Mouse (Mus musculus) brain, embryonic 14.5 days (tissue): ENCODE results near the gene Cbx4. TPM values are rescaled to one million over a fixed set of nuclear protein-coding genes. Genes with fewer than 3 reads are reported as not detected.

Experiments used
- DNase-seq: peaks from one replicate; pipeline ENCODE4 v3.0.0-alpha.2; 2011; ENCODE audit warnings: low read depth
- CTCF ChIP-seq: fragments of 200-500 bp; IDR thresholded peaks from 2 replicates; pipeline ENCODE4 v1.5.1; 2012; ENCODE audit warnings: inconsistent platforms, mild to moderate bottlenecking, moderate library complexity, borderline replicate concordance; ENCODE audit not compliant: insufficient read depth, insufficient read length; ENCODE audit errors: extremely low read depth
- POLR2A ChIP-seq: fragments of 200-500 bp; IDR thresholded peaks from 2 replicates; pipeline ENCODE4 v1.6.1; 2012; ENCODE audit warnings: mild to moderate bottlenecking, inconsistent platforms, borderline replicate concordance; ENCODE audit not compliant: poor library complexity, insufficient read depth, insufficient read length, severe bottlenecking; ENCODE audit errors: extremely low read depth
- polyA plus RNA-seq: library from polyadenylated mRNA; depleted of rRNA; stranded (reverse); fragments of >200 nt; gene quantifications from 2 replicates; pipeline ENCODE4 v1.2.3, GENCODE M21; 2012

Cbx4 gene
- polyA plus RNA-seq, 1 experiment: 34.7 TPM

- TF ChIP-seq POLR2A: no peak
- peak; percentile 63; the same call in 1 of the 2 replicates for TF ChIP-seq CTCF
- peak; percentile 91 for DNase-seq
Observed at GRCm38 (mm10) chr11:119051927-119052660, 33.9 kb downstream of the Cbx4 start.

- DNase-seq: no peak
- TF ChIP-seq POLR2A: no peak
- no peak for TF ChIP-seq CTCF
Observed at GRCm38 (mm10) chr11:119051426-119051825, 34.6 kb downstream of the Cbx4 start.

GRCm38 (mm10) chr11:119050361-119050760, 35.7 kb downstream of the Cbx4 start:
- no peak for DNase-seq
- TF ChIP-seq CTCF (no peak), POLR2A (no peak)

GRCm38 (mm10) chr11:119048133-119048510, 37.9 kb downstream of the Cbx4 start:
- DNase-seq: peak; percentile 70
- TF ChIP-seq CTCF (no peak), POLR2A (no peak)

- TF ChIP-seq CTCF: peak; percentile 25; the same call in 1 of the 2 replicates
- no peak for TF ChIP-seq POLR2A
- peak; percentile 69 for DNase-seq
Observed at GRCm38 (mm10) chr11:119047261-119048132, 38.5 kb downstream of the Cbx4 start.

- TF ChIP-seq POLR2A: no peak
- no peak for TF ChIP-seq CTCF
- DNase-seq: peak; percentile 89
Observed at GRCm38 (mm10) chr11:119046601-119047245, 39.3 kb downstream of the Cbx4 start.

GRCm38 (mm10) chr11:119044551-119045337, 41.3 kb downstream of the Cbx4 start:
- peak; percentile 58 for DNase-seq
- TF ChIP-seq CTCF: peak; percentile 45; the same call in 1 of the 2 replicates
- TF ChIP-seq POLR2A: no peak

GRCm38 (mm10) chr11:119043761-119044550, 42.1 kb downstream of the Cbx4 start:
- DNase-seq: peak; percentile 59
- peak; percentile 53 for TF ChIP-seq CTCF
- TF ChIP-seq POLR2A: no peak

GRCm38 (mm10) chr11:119043273-119043540, 42.8 kb downstream of the Cbx4 start:
- DNase-seq: no peak
- TF ChIP-seq POLR2A: no peak
- no peak for TF ChIP-seq CTCF

GRCm38 (mm10) chr11:119042466-119043272, 43.4 kb downstream of the Cbx4 start:
- TF ChIP-seq POLR2A (no peak), CTCF (no peak)
- DNase-seq: no peak
